Mouse (Mus musculus) E14TG2a.4 (cell line): ENCODE measurements around the gene Pakap.

Experiments
- CTCF ChIP-seq: conservative IDR thresholded peaks from 2 replicates; pipeline ENCODE4 v1.5.1; 2014; ENCODE audit warnings: low read length
- POU5F1 ChIP-seq: IDR thresholded peaks from 2 replicates; pipeline ENCODE4 v1.6.1; 2014; ENCODE audit warnings: low read length, borderline replicate concordance

- TF ChIP-seq CTCF (no peak), POU5F1 (no peak)
Measured at GRCm38 (mm10) chr4:57829740-57830139, 261.8 kb downstream of the Pakap start.
